Mouse (Mus musculus) lung, adult 2 months (tissue): Measurements from ENCODE around the gene B230217C12Rik.

Experiments used
- CTCF ChIP-seq: fragments of 200-500 bp; IDR thresholded peaks from 2 replicates; pipeline ENCODE4 v1.5.1; 2011; ENCODE audit warnings: mild to moderate bottlenecking, low read length, control low read depth; ENCODE audit not compliant: insufficient read depth
- POLR2A ChIP-seq: fragments of 200-500 bp; IDR thresholded peaks from 2 replicates; pipeline ENCODE4 v1.6.1; 2011; ENCODE audit warnings: low read depth, mild to moderate bottlenecking, control low read depth, low read length, borderline replicate concordance; ENCODE audit errors: extremely low read depth

- no peak for TF ChIP-seq CTCF
- TF ChIP-seq POLR2A = no peak
These were observed 17.6 kb upstream of the B230217C12Rik start for GRCm38 (mm10) chr11:97822840-97823603.
